Mouse (Mus musculus) midbrain, postnatal 0 days (tissue): ENCODE results near the gene Rbm47. TPM values are rescaled to one million over a fixed set of nuclear protein-coding genes. Genes with fewer than 3 reads are reported as not detected.

Experiments used
- ATAC-seq: fragments of 200-750 bp; cut with Nextera tagmentation; 2 replicates; pipeline ENCODE4 v1.8.0; 2017; ENCODE audit warnings: moderate number of reproducible peaks, mild to moderate bottlenecking, moderate TSS enrichment, moderate library complexity; ENCODE audit not compliant: low FRiP score
- DNase-seq: peaks from one replicate; pipeline ENCODE4 v3.0.0-alpha.2; 2015; ENCODE audit warnings: low spot score
- H3K27ac ChIP-seq: fragments of 300-500 bp; sonication (generic); 2 replicates; pipeline ENCODE4 v1.5.1; 2014; ENCODE audit warnings: low read depth, mild to moderate bottlenecking, low read length, mixed read lengths
- H3K27me3 ChIP-seq: fragments of 300-500 bp; sonication (generic); 2 replicates; pipeline ENCODE4 v1.6.1; 2014; ENCODE audit warnings: low read length, control low read depth, mixed read lengths; ENCODE audit not compliant: insufficient read depth
- H3K36me3 ChIP-seq: fragments of 300-500 bp; sonication (generic); 2 replicates; pipeline ENCODE4 v1.6.1; 2014; ENCODE audit warnings: low read length, control low read depth, mixed read lengths; ENCODE audit not compliant: insufficient read depth
- H3K4me1 ChIP-seq: fragments of 300-500 bp; sonication (generic); 2 replicates; pipeline ENCODE4 v1.6.1; 2014; ENCODE audit warnings: mild to moderate bottlenecking, control low read depth, antibody characterized with exemption, low read length, mixed read lengths; ENCODE audit not compliant: insufficient read depth
- H3K4me2 ChIP-seq: fragments of 300-500 bp; sonication (generic); 2 replicates; pipeline ENCODE4 v1.6.1; 2014; ENCODE audit warnings: low read depth, mild to moderate bottlenecking, low read length, mixed read lengths; ENCODE audit not compliant: poor library complexity, severe bottlenecking
- H3K4me3 ChIP-seq: fragments of 300-500 bp; sonication (generic); 2 replicates; pipeline ENCODE4 v1.5.1; 2014; ENCODE audit warnings: low read depth, mild to moderate bottlenecking, low read length, moderate library complexity
- H3K9ac ChIP-seq: fragments of 300-500 bp; sonication (generic); replicated peaks from 2 replicates; pipeline ENCODE4 v1.6.1; 2014; ENCODE audit warnings: mild to moderate bottlenecking, low read length, moderate library complexity, mixed read lengths; ENCODE audit not compliant: poor library complexity, severe bottlenecking
- H3K9me3 ChIP-seq: fragments of 300-500 bp; sonication (generic); 2 replicates; pipeline ENCODE4 v1.6.1; 2016; ENCODE audit warnings: low read length, control low read depth
- CTCF ChIP-seq: IDR thresholded peaks from 2 replicates; pipeline ENCODE4 v1.5.1; 2016; ENCODE audit warnings: antibody characterized with exemption, mild to moderate bottlenecking
- WGBS: fragments of 180-500 bp; shearing (Covaris S2); extraction: QIAGEN DNeasy Blood & Tissue Kit; methylation state at CpG from one replicate; pipeline ENCODE4 v1.1.7; 2014; 5-methylcytosine and 5-hydroxymethylcytosine counted together
- polyA plus RNA-seq: library from polyadenylated mRNA; unstranded; fragments of >200 nt; fragmentation: Nextera tagmentation; extraction: Ambion mirVana; gene quantifications from 2 replicates; pipeline ENCODE4 v1.2.1, GENCODE M21; 2015
- total RNA-seq: library from RNA; depleted of rRNA; stranded (reverse); fragments of >200 nt; gene quantifications from 2 replicates; pipeline ENCODE4 v1.2.3, GENCODE M21; 2014

Gene Rbm47
- total and polyA plus RNA-seq, 2 experiments from 2014 or later = 1.4 to 2.5 TPM

- Histone ChIP-seq H3K27me3 (no peaks in the 10 kb centered on the region), H3K4me3 (no peak overlapping the region), H3K36me3 (no peaks in the 10 kb centered on the region), H3K27ac (no peak overlapping the region), H3K4me2 (no peak overlapping the region), H3K9ac (no peak overlapping the region), H3K9me3 (no peaks in the 10 kb centered on the region), H3K4me1 (no peaks in the 10 kb centered on the region)
- no peak for DNase-seq
- no peak for TF ChIP-seq CTCF
- no peak for ATAC-seq
- WGBS = 71% methylated on average over 9 of the region's 9 CpGs
Observed at GRCm38 (mm10) chr5:66090037-66090436, 82.9 kb downstream of the Rbm47 start.

- Histone ChIP-seq H3K4me2 (no peak overlapping the region), H3K9ac (no peak overlapping the region), H3K36me3 (no peaks in the 10 kb centered on the region), H3K27me3 (no peaks in the 10 kb centered on the region), H3K27ac (no peak overlapping the region), H3K9me3 (no peaks in the 10 kb centered on the region), H3K4me1 (no peaks in the 10 kb centered on the region), H3K4me3 (no peak overlapping the region)
- DNase-seq (no peak), ATAC-seq (no peak)
- TF ChIP-seq CTCF = no peak
- 80% methylated on average over 4 of the region's 4 CpGs for WGBS
Observed at GRCm38 (mm10) chr5:66089600-66089999, 83.3 kb downstream of the Rbm47 start.

- H3K4me2 ChIP-seq = no peak overlapping the region
- no peaks in the 10 kb centered on the region for H3K36me3 ChIP-seq
- WGBS = 91% methylated on average over 5 of the region's 5 CpGs
- ATAC-seq (no peak), DNase-seq (no peak)
- H3K27me3 ChIP-seq = no peaks in the 10 kb centered on the region
- H3K27ac ChIP-seq = no peak overlapping the region
- no peak overlapping the region for H3K9ac ChIP-seq
- no peak for TF ChIP-seq CTCF
- H3K4me3 ChIP-seq = no peak overlapping the region
- no peaks in the 10 kb centered on the region for H3K9me3 ChIP-seq
- H3K4me1 ChIP-seq = no peaks in the 10 kb centered on the region
Observed at GRCm38 (mm10) chr5:66088902-66089295, 84.0 kb downstream of the Rbm47 start.

GRCm38 (mm10) chr5:66088247-66088901 lies 84.5 kb downstream of the Rbm47 start:
- H3K36me3 ChIP-seq = no peaks in the 10 kb centered on the region
- H3K27me3 ChIP-seq = no peaks in the 10 kb centered on the region
- no peak overlapping the region for H3K9ac ChIP-seq
- WGBS = 86% methylated on average over 4 of the region's 4 CpGs
- DNase-seq (no peak), ATAC-seq (no peak)
- no peak for TF ChIP-seq CTCF
- H3K4me3 ChIP-seq = no peak overlapping the region
- no peaks in the 10 kb centered on the region for H3K4me1 ChIP-seq
- H3K4me2 ChIP-seq = no peak overlapping the region
- H3K27ac ChIP-seq = no peak overlapping the region
- H3K9me3 ChIP-seq = no peaks in the 10 kb centered on the region

GRCm38 (mm10) chr5:66086952-66087351 lies 86.0 kb downstream of the Rbm47 start:
- Histone ChIP-seq H3K27me3 (no peaks in the 10 kb centered on the region), H3K4me3 (no peak overlapping the region), H3K36me3 (no peaks in the 10 kb centered on the region), H3K4me1 (no peaks in the 10 kb centered on the region), H3K9ac (no peak overlapping the region), H3K4me2 (no peak overlapping the region), H3K27ac (no peak overlapping the region), H3K9me3 (no peaks in the 10 kb centered on the region)
- 90% methylated on average over 9 of the region's 9 CpGs for WGBS
- DNase-seq (no peak), ATAC-seq (no peak)
- no peak for TF ChIP-seq CTCF

- WGBS = 92% methylated on average over 1 of the region's 1 CpGs
- Histone ChIP-seq H3K4me3 (no peak overlapping the region), H3K4me2 (no peak overlapping the region), H3K27me3 (no peaks in the 10 kb centered on the region), H3K9me3 (no peaks in the 10 kb centered on the region), H3K9ac (no peak overlapping the region), H3K27ac (no peak overlapping the region), H3K36me3 (no peaks in the 10 kb centered on the region), H3K4me1 (no peaks in the 10 kb centered on the region)
- TF ChIP-seq CTCF = no peak
- DNase-seq (no peak), ATAC-seq (no peak)
Observed at GRCm38 (mm10) chr5:66086304-66086703, 86.6 kb downstream of the Rbm47 start.
